Mouse (Mus musculus): ENCODE measurements around the gene Akap11.

Gene Akap11

DNA sequence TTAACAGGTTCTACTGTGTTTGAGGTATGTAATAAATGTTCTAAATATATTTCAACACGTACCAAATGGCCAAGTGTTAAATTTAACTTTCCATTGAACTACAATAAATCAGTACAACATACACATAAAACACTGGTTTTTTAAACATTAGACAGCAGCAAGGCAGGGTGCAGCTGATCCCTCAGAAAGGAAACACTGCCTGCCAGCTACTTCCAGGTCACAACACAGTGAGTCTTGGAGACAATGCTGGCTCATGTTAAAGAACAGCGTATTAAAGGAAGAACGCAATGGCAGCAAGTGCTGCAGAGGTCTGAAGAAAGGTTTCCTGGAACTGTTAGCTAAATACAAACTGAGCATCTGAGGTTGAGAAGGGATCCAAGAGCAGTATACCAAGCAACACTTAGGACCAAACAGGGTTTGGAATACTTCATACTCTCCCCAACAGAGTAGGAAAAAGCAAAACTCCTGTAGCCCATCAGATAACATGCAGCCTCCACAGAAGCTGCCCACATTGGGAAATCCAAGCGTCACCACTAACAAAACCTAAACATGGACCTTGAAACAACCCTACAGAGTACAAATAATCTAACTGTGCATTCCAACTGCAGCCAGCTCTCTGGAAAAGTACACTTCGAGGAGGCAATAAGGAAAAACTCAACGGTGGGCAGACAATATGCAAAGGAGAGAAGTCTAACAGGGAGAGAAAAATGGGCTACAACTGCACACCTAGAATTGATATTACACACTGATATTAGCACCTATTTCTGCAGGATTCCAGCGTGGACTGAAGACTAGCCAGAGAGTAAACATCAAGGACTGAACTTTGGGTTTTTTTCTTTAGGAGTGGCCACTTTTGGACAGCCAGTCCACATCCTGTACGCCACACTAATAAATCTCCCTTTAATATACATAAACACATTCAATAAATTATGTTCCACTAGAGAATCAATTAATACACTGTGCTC, 7.9 kb downstream of the Akap11 start:
- DNase-seq (ENCODE audit: low spot score) = no peak

DNA sequence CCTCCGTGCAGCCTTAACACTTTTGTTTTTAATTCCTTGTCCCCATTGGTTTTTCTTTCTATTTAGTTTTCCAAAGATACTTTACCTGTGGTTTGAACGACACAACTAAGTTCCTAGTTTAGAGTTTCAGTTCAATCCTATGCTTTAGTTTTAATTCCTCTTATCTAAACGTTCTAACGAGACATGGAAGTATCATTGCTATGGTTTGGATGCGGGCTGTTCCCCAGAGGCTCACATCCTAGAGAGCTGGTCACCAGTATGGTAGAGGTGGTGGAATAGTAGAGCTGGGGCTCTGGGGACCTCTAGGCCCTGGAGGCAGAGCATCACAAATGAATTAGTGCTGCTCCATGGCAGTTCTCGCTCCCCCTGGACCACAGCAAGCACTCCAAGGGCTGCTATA, 9.7 kb downstream of the Akap11 start:
- no peak for DNase-seq (ENCODE audit: low spot score)

DNA sequence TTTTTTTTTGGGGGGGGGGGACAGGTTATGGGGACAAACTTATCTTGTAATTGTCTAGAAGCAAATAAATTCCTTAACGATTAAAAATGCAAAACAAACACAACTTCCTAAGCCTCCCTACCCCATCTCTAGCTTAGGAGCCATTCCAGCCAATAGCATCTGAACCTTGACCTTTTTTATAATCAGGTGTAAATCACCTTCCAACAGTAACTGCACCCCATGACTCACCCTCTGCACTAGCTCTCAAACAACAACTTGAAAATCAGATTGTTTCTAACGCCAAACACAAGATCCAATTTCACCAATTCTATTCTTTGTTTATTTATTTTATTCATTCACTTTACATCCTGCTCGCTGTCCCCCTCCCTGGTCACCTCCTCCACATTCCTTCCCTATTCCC, 10.1 kb downstream of the Akap11 start:
- no peak for DNase-seq (ENCODE audit: low spot score)

DNA sequence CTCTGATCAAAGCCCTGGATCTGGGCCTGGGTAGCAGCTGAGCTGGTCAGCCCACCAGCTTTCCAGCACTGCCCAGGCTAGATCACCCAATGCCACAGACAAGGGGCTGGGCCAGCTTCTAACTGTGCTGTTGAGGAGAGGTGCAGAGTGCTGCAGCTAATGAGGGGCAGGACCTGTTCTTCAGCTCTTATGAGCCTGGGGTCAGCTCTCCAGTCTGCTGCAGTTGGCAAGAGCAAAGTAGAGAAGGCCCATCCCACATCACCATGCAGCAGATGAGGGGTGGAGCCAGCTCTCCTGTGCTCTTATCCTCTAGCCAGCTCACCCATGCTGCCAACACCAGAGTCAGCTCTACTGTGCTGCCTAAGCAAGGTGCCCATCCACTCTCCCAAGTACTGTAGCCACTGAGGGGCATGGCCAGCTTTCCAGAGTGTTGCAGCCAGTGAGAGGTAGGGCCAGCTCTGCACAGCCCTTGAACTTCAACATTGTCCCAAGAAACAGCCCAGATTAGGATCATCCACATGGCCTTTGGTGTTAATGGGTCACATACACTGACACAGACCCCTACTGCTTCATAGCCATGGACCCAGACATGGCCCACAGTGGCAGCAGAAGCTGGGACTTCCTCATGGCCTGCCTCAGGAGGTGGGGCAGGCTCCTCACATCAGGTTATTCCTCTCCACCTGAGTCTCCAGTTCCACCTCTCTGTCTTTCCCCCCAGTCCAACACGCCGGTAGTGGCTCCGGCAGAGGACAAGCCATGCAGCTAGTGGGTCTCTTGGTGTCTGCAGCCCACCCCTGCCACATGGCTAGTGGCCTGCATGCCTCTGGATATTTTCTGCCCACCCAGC, 10.8 kb downstream of the Akap11 start:
- no peak for DNase-seq (ENCODE audit: low spot score)

DNA sequence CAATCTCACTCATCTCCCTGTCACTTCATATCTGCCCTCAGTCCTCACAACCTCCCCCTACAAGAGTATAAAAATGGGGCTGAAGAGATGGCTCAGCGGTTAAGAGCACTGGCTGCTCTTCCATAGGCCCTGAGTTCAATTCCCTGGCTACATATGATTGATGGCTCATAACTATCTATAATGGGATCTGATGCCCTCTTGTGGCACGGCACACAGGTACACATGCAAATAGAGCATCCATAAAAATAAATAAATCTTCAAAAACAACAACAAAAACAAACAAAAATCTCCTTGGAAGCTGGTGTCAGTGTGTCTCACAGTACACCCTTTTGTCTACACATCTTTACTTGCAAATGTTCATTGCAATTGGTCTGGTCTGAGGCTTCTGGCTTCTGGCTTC, 11.5 kb downstream of the Akap11 start:
- no peak for DNase-seq (ENCODE audit: low spot score)

DNA sequence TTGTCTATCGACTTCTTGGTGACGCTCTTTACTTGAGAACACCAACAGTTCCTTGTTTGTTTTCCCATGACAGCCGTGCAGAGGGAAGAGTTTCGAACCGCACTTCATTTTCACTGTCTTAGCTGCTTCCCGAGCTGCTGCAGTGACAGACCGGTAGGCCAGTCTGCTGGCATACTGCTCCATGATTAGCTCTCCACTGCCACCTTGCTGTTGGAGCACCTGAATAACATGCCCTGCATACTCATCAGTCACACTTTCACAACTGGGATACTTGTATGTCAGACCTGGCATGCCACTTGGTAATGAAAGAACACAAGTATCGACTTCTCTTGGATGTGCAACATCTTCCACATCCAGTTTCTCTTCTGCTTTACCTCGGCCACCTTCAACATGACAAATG, 25.9 kb downstream of the Akap11 start:
- no peak for DNase-seq (ENCODE audit: low spot score)

DNA sequence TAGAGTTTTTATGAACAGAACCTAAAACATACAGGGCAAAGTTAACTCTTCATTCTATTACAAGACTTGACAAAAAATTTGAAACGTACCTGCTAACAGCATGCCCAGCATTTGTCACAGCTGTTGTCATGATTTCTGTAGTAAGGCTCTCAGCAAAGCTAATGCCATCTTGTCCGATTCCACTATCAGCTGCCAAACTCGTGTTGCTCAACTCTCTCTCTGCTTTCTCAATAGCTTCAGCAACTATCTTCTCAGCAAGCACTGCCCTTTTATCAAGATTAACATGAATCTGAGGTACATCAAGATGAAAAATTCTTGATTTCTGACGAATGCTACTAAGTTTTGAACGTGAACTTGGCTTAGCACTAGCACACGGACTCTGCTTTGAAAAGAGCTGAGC, 26.8 kb downstream of the Akap11 start:
- DNase-seq (ENCODE audit: low spot score) = no peak

DNA sequence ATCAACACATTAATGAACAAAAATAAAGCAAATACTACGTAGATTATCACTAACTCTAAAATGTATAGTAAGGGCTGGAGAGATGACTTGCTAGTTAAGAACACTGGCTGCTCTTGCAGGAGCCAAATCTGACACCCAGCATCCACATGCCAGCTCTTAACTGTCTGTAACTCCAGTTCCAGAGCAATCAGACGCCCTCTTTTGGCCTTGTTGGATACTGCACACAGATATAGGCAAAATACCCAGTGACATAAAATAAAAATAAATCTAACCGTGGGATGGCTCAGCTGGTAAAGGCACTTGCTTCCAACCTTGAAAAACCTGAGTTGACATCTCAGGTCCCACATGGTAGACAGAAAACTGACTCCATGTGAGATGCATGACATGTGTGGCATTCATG, 36.0 kb downstream of the Akap11 start:
- no peak for DNase-seq (ENCODE audit: low spot score)

DNA sequence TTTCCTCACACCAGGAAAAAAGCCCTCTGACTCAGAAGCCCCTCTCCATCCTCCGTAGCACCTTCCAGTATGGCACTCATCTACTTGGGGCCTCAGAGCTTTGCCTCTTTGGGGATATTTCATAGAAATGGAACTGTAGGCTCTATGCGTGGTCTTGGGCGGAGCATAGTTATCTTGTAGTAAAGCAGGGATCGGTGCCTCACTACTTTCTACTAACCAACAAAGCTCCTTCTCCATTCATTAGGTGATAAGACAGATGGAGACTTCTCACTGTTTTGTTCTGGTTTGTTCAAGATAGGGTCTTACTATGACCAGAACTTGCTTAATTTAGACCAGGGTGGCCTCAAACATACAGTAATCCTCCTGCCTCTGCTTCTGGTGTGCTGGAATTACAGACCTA, 39.9 kb downstream of the Akap11 start:
- DNase-seq (ENCODE audit: low spot score) = no peak

DNA sequence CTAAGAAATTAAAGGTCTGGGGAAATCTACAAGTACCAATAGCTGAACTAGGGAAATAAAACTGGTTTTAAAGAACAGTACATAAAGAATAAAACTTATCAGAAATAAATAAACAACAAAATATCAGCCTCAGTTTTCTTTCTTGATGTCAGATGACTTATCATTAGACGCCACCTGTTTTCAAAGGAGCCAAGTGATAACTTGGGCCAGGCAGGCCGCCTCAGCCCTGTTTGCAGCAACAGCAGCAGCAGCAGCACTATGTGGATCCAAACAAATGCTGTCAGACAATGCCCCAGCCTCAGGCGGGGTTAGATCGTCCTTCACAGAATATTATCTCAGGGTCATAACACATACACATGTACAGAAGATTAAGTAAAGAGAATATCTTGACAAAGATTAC, 41.4 kb downstream of the Akap11 start:
- peak; percentile 6 for DNase-seq (ENCODE audit: low spot score)

DNA sequence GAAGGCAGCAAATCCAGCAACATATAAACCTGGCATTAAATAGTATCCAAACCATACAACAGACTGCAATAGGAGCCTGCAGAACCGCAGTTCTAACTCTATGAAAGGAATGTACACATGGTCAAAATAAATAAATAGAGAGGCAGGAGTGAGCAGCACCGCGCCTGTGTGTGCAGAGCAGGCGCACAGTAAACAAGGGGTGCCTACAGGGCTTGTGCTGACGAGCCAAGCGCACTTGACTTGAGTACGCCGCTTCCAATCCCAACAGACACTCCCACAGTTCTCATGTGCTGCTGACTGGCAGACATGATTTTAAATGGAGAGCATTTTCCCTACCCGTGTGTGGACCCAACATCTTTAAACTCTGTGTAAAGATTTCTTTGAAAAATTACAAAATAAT, 44.0 kb downstream of the Akap11 start:
- DNase-seq (ENCODE audit: low spot score) = no peak

DNA sequence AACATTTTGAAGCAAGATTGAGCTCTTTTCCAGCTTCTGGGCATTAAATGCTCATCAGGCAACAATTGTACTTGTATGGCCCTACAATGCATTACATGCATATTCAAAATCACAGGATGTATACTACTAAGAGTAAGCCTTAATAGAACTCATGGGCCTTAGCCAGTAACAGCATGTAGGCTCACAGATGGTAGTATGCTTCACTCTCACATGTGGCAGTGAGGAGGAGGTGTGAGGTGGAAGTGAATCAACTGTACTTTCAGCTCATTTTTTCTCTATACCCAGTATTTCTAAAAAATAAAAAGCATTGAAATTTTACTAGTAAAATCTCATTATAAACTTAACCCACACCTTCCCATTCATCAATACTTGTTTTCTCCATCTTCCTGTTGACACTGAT, 45.2 kb downstream of the Akap11 start:
- DNase-seq (ENCODE audit: low spot score) = no peak

DNA sequence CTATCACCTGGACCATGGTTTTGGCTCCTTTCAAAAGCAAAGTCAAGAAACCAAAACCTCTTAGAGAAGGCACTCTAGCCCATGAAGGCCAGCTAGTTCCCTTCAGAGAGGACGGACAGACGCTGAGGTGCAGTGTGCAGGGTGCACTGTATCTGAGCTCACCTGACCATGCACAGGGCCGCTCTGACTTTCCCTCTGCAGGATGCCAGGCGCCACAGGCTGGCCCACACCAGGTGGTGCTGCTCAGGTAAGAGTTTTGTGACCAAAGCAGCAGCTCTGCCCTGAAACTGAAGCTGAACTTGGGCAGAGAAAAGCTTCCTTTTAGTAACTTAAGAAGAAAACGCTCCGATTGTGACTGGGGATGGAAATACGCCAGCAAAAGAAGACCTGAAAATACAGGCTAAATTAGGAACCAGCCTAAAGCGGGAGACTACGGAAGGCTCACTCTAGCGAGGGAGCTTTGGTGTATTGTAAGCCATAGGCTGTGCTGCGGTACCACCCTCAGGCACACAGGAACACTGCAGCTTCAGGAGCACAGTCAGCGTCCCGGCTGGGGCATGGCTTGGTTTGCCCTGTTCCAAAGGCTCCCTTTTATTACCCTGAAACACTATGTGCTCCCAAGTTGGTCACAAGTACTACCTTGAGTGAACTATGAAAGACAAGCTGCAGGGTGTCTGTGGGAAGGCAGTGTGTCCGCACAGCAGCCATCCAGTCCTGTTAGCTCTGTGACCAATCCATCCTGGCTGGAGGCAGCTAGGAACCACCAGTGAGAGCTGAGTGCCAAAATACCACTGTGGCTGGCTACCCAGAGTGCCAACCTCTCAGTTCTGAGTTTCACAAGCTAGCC, 54.0 kb downstream of the Akap11 start:
- peak; percentile 47 for DNase-seq (ENCODE audit: low spot score)

DNA sequence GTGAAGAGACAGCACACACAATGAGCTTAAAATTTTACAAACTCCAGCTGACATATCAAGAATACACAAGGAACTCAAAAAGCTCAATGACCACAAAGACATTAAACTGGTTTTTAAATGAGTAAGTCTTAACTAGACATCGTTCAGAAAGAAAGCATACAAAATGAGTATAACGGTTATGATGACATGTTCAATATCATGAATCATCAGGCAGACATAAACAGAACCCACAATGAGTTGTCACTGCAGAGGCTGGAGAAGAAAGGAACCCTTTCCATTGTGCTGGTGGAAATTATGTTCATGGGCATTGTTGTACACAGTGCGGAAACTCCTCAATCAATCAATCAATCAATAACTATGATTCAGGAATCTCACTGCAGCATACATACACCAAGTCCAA, 62.5 kb downstream of the Akap11 start:
- DNase-seq (ENCODE audit: low spot score) = no peak

DNA sequence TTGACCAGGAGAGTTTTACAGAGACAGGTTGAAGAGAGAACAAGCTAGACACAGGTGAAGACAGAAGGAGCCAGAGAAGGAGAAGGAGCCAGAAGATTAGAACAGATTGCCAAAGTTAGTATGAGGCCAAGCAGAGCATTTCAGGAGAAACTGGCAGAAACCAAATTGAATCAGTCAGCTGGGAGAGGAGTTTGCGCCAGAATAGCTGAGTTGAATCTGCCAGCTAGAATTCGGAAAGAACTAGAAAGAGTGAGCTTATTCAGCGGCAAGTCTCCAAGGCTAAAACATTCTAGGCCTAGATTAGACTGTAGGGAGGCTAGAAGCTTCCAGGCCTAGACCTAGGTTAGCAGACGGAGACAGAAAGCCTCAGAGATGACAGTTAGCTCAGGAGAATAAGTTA, 65.9 kb downstream of the Akap11 start:
- no peak for DNase-seq (ENCODE audit: low spot score)

DNA sequence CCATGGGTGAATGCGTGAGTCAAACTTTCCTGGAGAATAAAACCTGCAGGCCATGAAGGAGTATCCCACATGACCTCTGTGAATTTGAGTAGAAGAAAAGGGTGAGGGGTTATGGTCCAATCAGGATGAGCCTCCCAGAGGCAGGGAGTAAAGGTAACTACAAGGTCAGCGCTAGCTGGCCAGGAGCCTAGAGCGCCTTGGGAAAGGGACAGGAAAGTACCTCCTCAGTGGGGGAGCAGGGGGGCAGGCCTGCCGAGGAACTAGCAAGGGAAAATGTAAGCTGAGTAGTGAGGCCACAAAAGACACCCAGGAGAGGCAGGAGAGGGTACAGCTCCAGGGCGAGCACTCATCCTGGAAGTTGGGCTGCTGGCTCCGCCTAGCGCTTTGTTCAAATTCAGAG, 67.6 kb downstream of the Akap11 start:
- no peak for DNase-seq (ENCODE audit: low spot score)

DNA sequence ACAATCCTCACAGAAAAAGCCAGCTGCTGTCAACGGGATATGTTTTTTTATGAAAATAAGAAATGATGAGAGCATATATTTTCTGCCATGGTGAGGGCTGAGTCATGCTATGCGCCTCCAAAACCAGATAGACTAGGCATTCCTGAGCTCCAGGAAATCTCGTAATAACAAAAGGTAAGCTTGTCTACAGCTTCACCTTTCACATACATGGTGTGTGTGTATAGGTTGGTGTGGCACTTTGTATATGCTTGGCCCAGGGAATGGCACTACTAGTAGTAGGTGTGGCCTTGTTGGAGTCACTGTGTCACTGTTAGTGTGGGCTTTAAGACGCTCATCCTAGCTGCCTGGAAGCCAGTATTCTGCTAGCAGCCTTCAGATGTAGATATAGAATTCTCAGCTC, 68.6 kb downstream of the Akap11 start:
- DNase-seq (ENCODE audit: low spot score) = no peak

DNA sequence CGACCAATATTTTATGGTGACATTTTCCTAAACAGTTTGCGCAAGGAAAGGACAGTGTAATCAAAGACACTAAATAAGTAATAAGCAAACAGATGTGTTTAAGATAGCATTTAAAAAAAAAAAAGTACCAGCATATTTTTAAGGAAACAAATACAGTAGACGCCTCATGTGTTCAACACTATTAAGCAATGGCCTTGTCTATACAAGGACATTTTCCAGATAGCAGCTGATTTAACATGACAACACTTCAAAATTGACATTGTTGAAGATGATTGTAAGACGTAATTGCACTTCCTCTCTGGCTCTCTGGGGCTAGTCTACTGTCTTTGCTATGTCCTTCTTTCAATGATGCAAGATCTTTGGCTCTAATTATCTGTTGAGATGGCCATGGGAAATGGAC, 72.3 kb downstream of the Akap11 start:
- DNase-seq (ENCODE audit: low spot score) = no peak

DNA sequence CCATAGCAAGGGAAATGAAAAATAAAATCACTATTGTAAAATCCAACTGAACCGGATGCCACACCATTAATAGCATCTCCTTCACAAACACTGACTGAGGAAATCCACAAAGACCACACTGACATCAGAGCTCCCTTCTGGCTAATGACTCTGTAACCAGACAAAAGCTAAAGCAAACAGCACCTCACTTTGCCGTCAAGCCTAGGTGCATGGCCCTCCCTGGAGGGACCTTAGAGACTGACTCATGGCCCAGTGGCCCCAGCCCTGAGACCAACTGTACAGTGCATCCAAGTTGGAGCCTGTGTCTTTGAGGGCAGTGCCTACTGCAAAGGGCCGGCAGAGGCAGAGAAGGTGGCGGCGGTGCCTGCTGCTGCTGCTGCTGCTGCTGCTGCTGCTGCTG, 77.5 kb downstream of the Akap11 start:
- no peak for DNase-seq (ENCODE audit: low spot score)

DNA sequence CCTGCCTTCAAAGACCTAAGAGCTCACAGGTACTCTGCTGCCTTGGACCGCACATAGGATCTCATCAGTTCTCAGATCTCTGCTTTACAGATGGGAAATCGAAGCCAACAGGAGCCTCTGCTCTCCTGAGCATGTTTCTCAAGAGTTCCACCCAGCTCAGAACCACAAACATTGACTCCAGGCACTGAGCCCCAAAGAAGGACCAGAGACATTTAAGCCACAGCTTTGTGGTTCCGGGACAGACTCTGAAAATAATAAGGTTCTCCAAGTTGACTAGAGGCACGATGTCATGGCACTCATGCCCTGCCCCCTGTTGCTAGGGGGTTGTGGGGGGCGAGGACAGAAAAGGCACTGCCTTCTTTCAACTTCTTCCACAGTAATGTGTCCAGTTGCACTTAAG, 77.9 kb downstream of the Akap11 start:
- DNase-seq (ENCODE audit: low spot score) = no peak

DNA sequence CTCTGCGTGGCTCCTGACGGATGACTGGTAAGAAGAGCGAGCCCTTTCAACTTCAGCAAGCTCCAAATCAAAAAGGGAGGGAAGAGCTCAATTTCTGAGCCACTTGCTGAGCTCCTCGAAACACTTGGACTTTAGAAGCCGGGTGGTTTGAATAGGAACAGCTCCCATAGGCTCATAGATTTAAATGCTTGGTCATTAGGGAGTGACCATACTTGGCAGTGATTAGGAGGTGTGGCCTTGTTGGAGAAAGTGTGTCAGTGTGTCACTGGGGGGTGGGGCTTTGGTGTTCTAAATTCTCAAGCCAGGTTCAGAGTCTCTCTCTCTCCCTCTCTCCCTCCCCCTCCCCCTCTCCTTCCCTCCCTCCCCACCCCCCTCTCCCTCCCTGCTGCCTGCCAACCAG, 81.6 kb downstream of the Akap11 start:
- no peak for DNase-seq (ENCODE audit: low spot score)

DNA sequence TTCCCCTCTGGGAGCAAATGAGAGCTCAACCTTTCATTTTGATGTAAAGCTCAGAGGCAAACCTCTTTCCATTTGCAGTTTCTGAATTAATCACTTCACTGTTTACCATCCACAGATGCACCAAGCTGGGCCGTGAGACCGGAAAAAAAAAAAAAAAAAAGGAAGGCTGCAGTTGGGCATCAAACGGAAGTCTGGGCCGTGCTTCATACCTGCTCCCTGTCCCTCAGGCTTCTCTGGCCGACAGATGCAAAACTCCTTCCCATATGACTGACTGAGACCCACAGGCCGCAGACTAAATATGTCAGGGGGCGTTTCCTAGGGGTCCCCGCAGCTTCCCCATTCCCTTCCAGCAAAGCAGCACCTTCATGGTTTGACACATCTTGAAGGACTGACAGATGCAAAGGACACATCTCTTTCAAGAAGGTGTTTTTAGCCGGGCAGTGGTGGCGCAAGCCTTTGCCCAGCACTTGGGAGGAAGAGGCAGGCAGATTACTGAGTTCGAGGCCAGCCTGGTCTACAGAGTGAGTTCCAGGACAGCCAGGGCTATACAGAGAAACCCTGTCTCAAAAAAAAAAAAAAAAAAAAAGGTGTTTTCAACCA, 87.7 kb downstream of the Akap11 start:
- DNase-seq (ENCODE audit: low spot score) = no peak
